Mouse (Mus musculus) midbrain, embryonic 12.5 days (tissue): ENCODE measurements around the gene Swsap1. TPM values are rescaled to one million over a fixed set of nuclear protein-coding genes. Genes with fewer than 3 reads are reported as not detected.

ENCODE experiments used
- ATAC-seq: fragments of 200-750 bp; cut with Nextera tagmentation; 2 replicates; pipeline ENCODE4 v1.8.0; 2017; ENCODE audit warnings: low read depth, moderate TSS enrichment, moderate library complexity; ENCODE audit not compliant: low FRiP score
- H3K27ac ChIP-seq: fragments of 300-500 bp; sonication (generic); replicated peaks from 2 replicates; pipeline ENCODE4 v1.5.1; 2016; ENCODE audit warnings: mild to moderate bottlenecking
- H3K27me3 ChIP-seq: fragments of 300-500 bp; sonication (generic); 2 replicates; pipeline ENCODE4 v1.6.1; 2016; ENCODE audit warnings: mild to moderate bottlenecking
- H3K36me3 ChIP-seq: fragments of 300-500 bp; sonication (generic); 2 replicates; pipeline ENCODE4 v1.6.1; 2016
- H3K4me1 ChIP-seq: fragments of 300-500 bp; sonication (generic); 2 replicates; pipeline ENCODE4 v1.6.1; 2016
- H3K4me2 ChIP-seq: fragments of 300-500 bp; sonication (generic); replicated peaks from 2 replicates; pipeline ENCODE4 v1.6.1; 2016; ENCODE audit warnings: mild to moderate bottlenecking, moderate library complexity
- H3K4me3 ChIP-seq: fragments of 300-500 bp; sonication (generic); 2 replicates; pipeline ENCODE4 v1.5.1; 2016; ENCODE audit warnings: mild to moderate bottlenecking
- H3K9ac ChIP-seq: fragments of 300-500 bp; sonication (generic); replicated peaks from 2 replicates; pipeline ENCODE4 v1.6.1; 2016; ENCODE audit warnings: mild to moderate bottlenecking, moderate library complexity
- H3K9me3 ChIP-seq: fragments of 300-500 bp; sonication (generic); 2 replicates; pipeline ENCODE4 v1.6.1; 2016; ENCODE audit warnings: mild to moderate bottlenecking
- WGBS: fragments of 180-500 bp; shearing (Covaris S2); methylation state at CpG from one replicate; pipeline ENCODE4 v1.1.7; 2016; 5-methylcytosine and 5-hydroxymethylcytosine counted together
- polyA plus RNA-seq: library from polyadenylated mRNA; unstranded; fragments of >200 nt; fragmentation: Nextera tagmentation; extraction: Ambion mirVana; gene quantifications from 2 replicates; pipeline ENCODE4 v1.2.1, GENCODE M21; 2016

Swsap1 gene
- polyA plus RNA-seq, 1 experiment from 2014 or later: 7.8 TPM

- Histone ChIP-seq H3K4me2 (no peak overlapping the region), H3K36me3 (no peaks in the 10 kb centered on the region), H3K9me3 (no peaks in the 10 kb centered on the region), H3K4me3 (no peak overlapping the region), H3K9ac (no peak overlapping the region), H3K27me3 (no peaks in the 10 kb centered on the region), H3K27ac (no peak overlapping the region), H3K4me1 (no peaks in the 10 kb centered on the region)
- WGBS: 91% methylated on average over 5 of the region's 5 CpGs
- ATAC-seq: no peak
Observed at GRCm38 (mm10) chr9:21977331-21977730, 21.8 kb downstream of the Swsap1 start.

GRCm38 (mm10) chr9:21977972-21978371 lies 22.4 kb downstream of the Swsap1 start:
- H3K4me2 ChIP-seq: no peak overlapping the region
- ATAC-seq: no peak
- H3K9ac ChIP-seq: no peak overlapping the region
- H3K4me3 ChIP-seq: no peak overlapping the region
- no peaks in the 10 kb centered on the region for H3K27me3 ChIP-seq
- 23% methylated on average over 2 of the region's 2 CpGs for WGBS
- H3K4me1 ChIP-seq: no peaks in the 10 kb centered on the region
- H3K36me3 ChIP-seq: no peaks in the 10 kb centered on the region
- no peak overlapping the region for H3K27ac ChIP-seq
- no peaks in the 10 kb centered on the region for H3K9me3 ChIP-seq

- no peaks in the 10 kb centered on the region for H3K27me3 ChIP-seq
- no peak overlapping the region for H3K4me2 ChIP-seq
- no peaks in the 10 kb centered on the region for H3K36me3 ChIP-seq
- no peak overlapping the region for H3K4me3 ChIP-seq
- H3K9ac ChIP-seq: no peak overlapping the region
- 92% methylated on average over 4 of the region's 4 CpGs for WGBS
- ATAC-seq: no peak
- H3K27ac ChIP-seq: no peak overlapping the region
- H3K9me3 ChIP-seq: no peaks in the 10 kb centered on the region
- no peaks in the 10 kb centered on the region for H3K4me1 ChIP-seq
Observed at GRCm38 (mm10) chr9:21978398-21979128, 23.0 kb downstream of the Swsap1 start.

- H3K36me3 ChIP-seq: no peaks in the 10 kb centered on the region
- ATAC-seq: no peak
- no peak overlapping the region for H3K4me3 ChIP-seq
- H3K9me3 ChIP-seq: no peaks in the 10 kb centered on the region
- no peak overlapping the region for H3K9ac ChIP-seq
- H3K27me3 ChIP-seq: peaks cover 40% of the 10 kb centered on the region
- WGBS: 2% methylated on average over 3 of the region's 3 CpGs
- peaks cover 13% of the 10 kb centered on the region for H3K4me1 ChIP-seq
- no peak overlapping the region for H3K27ac ChIP-seq
- no peak overlapping the region for H3K4me2 ChIP-seq
Observed at GRCm38 (mm10) chr9:21983911-21984310, 28.4 kb downstream of the Swsap1 start.

GRCm38 (mm10) chr9:21987592-21988342 lies 32.2 kb downstream of the Swsap1 start:
- H3K27me3 ChIP-seq: peaks cover 79% of the 10 kb centered on the region
- ATAC-seq: no peak
- no peaks in the 10 kb centered on the region for H3K9me3 ChIP-seq
- peak overlapping the region; percentile 63 for H3K4me2 ChIP-seq
- H3K4me1 ChIP-seq: peaks cover 24% of the 10 kb centered on the region
- H3K27ac ChIP-seq: no peak overlapping the region
- H3K4me3 ChIP-seq: peak overlapping the region; percentile 41
- H3K36me3 ChIP-seq: no peaks in the 10 kb centered on the region
- 9% methylated on average over 36 of the region's 36 CpGs for WGBS
- no peak overlapping the region for H3K9ac ChIP-seq

- Histone ChIP-seq H3K27ac (no peak overlapping the region), H3K36me3 (no peaks in the 10 kb centered on the region), H3K4me1 (peaks cover 24% of the 10 kb centered on the region), H3K9me3 (no peaks in the 10 kb centered on the region), H3K4me2 (peak overlapping the region; percentile 63), H3K9ac (peak overlapping the region; percentile 49; the same call in 1 of the 2 replicates), H3K4me3 (peak overlapping the region; percentile 41), H3K27me3 (peaks cover 87% of the 10 kb centered on the region)
- peak; percentile 38 for ATAC-seq
- WGBS: under 1% methylated on average over 32 of the region's 32 CpGs
Observed at GRCm38 (mm10) chr9:21988421-21989101, 33.0 kb downstream of the Swsap1 start.

DNA sequence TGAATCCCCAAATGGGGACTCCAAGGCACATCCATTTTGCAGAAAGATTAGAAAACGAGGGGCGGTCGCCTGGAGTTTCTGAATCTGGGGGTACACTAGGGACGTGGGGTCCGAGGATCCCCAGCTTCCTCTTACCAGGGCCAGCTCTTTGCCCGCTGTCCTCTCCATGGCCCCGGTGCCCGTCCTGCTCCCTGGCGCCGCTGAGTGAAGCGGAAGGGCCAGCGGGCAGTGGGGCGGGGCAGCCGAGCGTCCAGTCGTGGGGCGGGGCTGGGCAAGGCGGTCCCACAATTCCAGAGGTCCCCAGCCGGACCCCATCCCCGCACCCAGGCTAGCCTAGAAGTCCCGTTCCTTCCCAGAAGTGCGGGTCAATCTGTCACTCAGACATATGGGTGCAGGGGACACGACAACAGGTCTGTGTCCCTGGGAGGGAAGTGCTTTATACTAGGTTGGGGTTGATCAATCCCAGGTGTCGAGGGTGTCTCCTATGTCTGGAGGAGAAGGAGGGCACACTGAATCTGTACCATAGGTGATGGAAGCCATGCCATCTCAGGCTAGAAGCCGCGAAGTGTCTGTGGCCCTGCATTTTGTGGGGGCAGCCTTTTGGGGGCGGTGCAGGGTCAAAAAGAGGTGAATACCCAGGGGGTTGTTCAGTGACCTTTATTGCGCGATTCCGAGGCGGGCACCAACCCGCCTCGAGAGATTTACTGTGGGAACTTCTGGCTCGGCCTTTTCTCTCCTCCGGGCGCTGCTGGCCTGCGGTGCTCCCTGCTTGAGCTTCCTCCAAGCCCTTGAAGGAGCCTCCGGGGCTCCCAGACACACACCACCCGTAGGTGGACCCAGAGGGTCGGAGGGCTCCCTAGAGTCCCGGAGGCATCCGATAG lies 33.9 kb downstream of the Swsap1 start, which contains the start of gene Rgl3:
Rgl3 (minus strand) TSS at position 217 of the 881 bp plus-strand sequence.
- Histone ChIP-seq H3K9ac (peak within 1 kb of the TSS; percentile 49; the same call in 1 of the 2 replicates), H3K36me3 (no peaks in the 10 kb centered on the region), H3K27me3 (peaks cover 87% of the 10 kb centered on the region), H3K27ac (no peak within 1 kb of the TSS), H3K4me3 (peak within 1 kb of the TSS; percentile 41), H3K9me3 (no peaks in the 10 kb centered on the region), H3K4me1 (peaks cover 24% of the 10 kb centered on the region), H3K4me2 (peak within 1 kb of the TSS; percentile 63)
- peak; percentile 39; the same call in 1 of the 2 replicates for ATAC-seq
- 1% methylated on average over 42 of the region's 42 CpGs for WGBS

- H3K27me3 ChIP-seq: peaks cover 63% of the 10 kb centered on the region
- no peaks in the 10 kb centered on the region for H3K9me3 ChIP-seq
- no peak overlapping the region for H3K4me3 ChIP-seq
- no peak for ATAC-seq
- H3K27ac ChIP-seq: no peak overlapping the region
- no peak overlapping the region for H3K4me2 ChIP-seq
- no peak overlapping the region for H3K9ac ChIP-seq
- H3K36me3 ChIP-seq: no peaks in the 10 kb centered on the region
- peaks cover 24% of the 10 kb centered on the region for H3K4me1 ChIP-seq
- 84% methylated on average over 4 of the region's 4 CpGs for WGBS
Observed at GRCm38 (mm10) chr9:21992227-21992626, 36.7 kb downstream of the Swsap1 start.

- Histone ChIP-seq H3K4me3 (no peak overlapping the region), H3K4me1 (no peaks in the 10 kb centered on the region), H3K36me3 (no peaks in the 10 kb centered on the region), H3K27me3 (peaks cover 22% of the 10 kb centered on the region), H3K4me2 (no peak overlapping the region), H3K9me3 (no peaks in the 10 kb centered on the region), H3K27ac (no peak overlapping the region), H3K9ac (no peak overlapping the region)
- 89% methylated on average over 3 of the region's 3 CpGs for WGBS
- ATAC-seq: no peak
Observed at GRCm38 (mm10) chr9:21996178-21996867, 40.8 kb downstream of the Swsap1 start.

DNA sequence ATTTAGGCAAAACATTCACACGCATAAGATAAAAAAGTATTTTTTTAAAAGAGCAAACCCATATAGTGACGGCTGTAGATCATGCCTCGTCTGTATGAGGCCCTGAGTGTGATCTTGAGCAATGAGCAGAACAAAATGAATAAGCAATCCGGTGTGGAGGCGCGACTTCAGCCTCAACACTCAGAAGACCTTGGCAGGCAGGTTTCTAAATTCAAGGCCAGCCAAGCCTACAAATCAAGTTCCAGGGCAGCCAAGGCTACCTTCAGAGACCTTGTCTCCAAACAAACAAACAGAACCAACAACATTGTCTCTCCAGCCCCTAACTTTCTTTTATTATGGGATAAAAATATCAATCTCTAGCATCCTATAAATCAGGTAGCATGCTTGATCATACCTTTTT lies 44.7 kb downstream of the Swsap1 start:
- ATAC-seq: no peak
- no peak overlapping the region for H3K27ac ChIP-seq
- 90% methylated on average over 6 of the region's 6 CpGs for WGBS
- H3K36me3 ChIP-seq: peaks cover 13% of the 10 kb centered on the region
- no peak overlapping the region for H3K9ac ChIP-seq
- H3K4me2 ChIP-seq: no peak overlapping the region
- no peak overlapping the region for H3K4me3 ChIP-seq
- no peaks in the 10 kb centered on the region for H3K27me3 ChIP-seq
- peaks cover 29% of the 10 kb centered on the region for H3K4me1 ChIP-seq
- H3K9me3 ChIP-seq: no peaks in the 10 kb centered on the region

DNA sequence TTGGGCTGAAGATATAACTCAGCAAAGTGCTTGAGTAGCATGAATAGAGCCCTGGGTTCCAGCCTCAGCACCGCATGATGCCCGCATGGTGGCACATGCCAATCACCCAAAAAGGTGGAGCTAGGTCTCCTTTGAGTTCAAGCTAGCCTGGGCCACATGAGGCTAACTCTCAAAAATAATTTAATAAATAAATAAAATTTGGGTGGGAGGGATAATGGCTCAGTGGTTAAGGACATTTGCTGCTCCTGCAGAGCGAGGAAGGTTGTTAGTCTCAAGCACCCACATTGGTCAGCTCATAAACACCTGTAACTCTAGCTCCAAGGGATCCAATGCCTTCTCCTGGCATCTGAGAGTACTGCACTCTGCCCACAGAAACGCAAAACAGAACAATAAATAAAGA lies 46.1 kb downstream of the Swsap1 start:
- WGBS: 78% methylated on average over 4 of the region's 4 CpGs
- Histone ChIP-seq H3K27ac (peak overlapping the region; percentile 69; the same call in 1 of the 2 replicates), H3K4me2 (peak overlapping the region; percentile 59), H3K4me1 (peaks cover 37% of the 10 kb centered on the region), H3K36me3 (peaks cover 26% of the 10 kb centered on the region), H3K9ac (no peak overlapping the region), H3K4me3 (peak overlapping the region; percentile 64), H3K9me3 (no peaks in the 10 kb centered on the region), H3K27me3 (no peaks in the 10 kb centered on the region)
- ATAC-seq: no peak
